In the genomic region with DNA sequence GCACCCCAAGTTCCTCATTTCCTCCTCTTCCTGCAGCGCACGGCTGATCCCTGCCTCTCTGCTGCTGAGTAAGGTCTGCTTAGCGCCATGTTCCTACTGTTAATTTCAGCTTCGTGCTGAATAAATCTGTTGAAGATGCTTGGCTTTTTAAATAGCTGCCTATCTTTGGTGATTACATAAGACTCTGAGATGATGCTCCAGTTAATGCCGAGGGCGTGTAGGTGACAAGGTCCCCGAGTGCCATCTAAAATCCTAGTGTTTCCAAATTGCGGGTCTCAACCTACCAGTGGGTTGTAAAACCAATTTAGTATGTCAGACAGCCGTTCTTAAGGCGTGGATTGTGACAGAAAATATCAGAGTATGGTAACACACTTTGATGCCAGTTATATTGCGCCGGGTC, we compare ENCODE assay signal across 24 mouse cellular contexts.
A peak's percentile ranks its signal among the peaks of the same experiment; 100 is the strongest.
DNase-seq lines count a peak whose midpoint lies in the region; ATAC-seq lines count a peak whose summit lies in the region.
"Had no signal": no experiment of that assay in that cellular context is flagged by ENCODE, and none has a peak within 500 bp of the region (broad histone marks: within the 10 kb centered on the region; RNA-seq: fewer than 3 reads in every experiment).

No protein-coding gene starts in this region.

- H3K4me3 ChIP-seq in limb, embryonic 13.5 days: no peak overlapping the region
- H3K4me3 ChIP-seq in limb, embryonic 10.5 days: no peak overlapping the region
- H3K4me3 ChIP-seq: gastrocnemius, adult 2 months had no signal

- WGBS in limb, embryonic 13.5 days: 76% methylated on average over 12 of the region's 12 CpGs
- 90% methylated on average over 12 of the region's 12 CpGs for WGBS in limb, embryonic 10.5 days

- H3K9ac ChIP-seq in limb, embryonic 13.5 days: no peak overlapping the region
- H3K9ac ChIP-seq: hindbrain, embryonic 14.5 days had no signal

- peak; percentile 57 for ATAC-seq in frontal cortex, adult (ENCODE audit: low TSS enrichment)
- no peak for ATAC-seq in limb, embryonic 13.5 days (ENCODE audit: low FRiP score, low read depth)
- no peak for ATAC-seq in megakaryocyte progenitor cell, adult 5-6 weeks (replicated peaks; ENCODE audit: poor library complexity)
- ATAC-seq: forebrain, embryonic 14.5 days; hindbrain, postnatal 0 days; inflammation-experienced regulatory T-cells, adult 6 months; Patski had no signal

- H3K9me3 ChIP-seq in limb, embryonic 13.5 days: 0 out of 2 replicates have a peak, but pooled peaks cover 5% of the 10 kb centered on the region
- H3K9me3 ChIP-seq in limb, embryonic 10.5 days (replicated peaks): no peaks in the 10 kb centered on the region

- no peak overlapping the region for H3K4me2 ChIP-seq in limb, embryonic 13.5 days (replicated peaks)
- H3K4me2 ChIP-seq: heart, embryonic 11.5 days; hindbrain, embryonic 14.5 days had no signal

- H3K27ac ChIP-seq in limb, embryonic 13.5 days: peak overlapping the region; percentile 4; the same call in 1 of the 2 replicates
- no peak overlapping the region for H3K27ac ChIP-seq in limb, embryonic 10.5 days
- H3K27ac ChIP-seq: gastrocnemius, adult 2 months; hindbrain, embryonic 14.5 days; hindbrain, postnatal 0 days had no signal

- peaks cover 28% of the 10 kb centered on the region for H3K4me1 ChIP-seq in limb, embryonic 13.5 days
- H3K4me1 ChIP-seq in limb, embryonic 10.5 days: peaks cover 31% of the 10 kb centered on the region

- peaks cover 6% of the 10 kb centered on the region; the same call in 1 of the 2 replicates for H3K36me3 ChIP-seq in limb, embryonic 13.5 days
- no peaks in the 10 kb centered on the region for H3K36me3 ChIP-seq in limb, embryonic 10.5 days
- H3K36me3 ChIP-seq: G1E had no signal

- no peaks in the 10 kb centered on the region for H3K27me3 ChIP-seq in limb, embryonic 13.5 days
- no peaks in the 10 kb centered on the region for H3K27me3 ChIP-seq in limb, embryonic 10.5 days (ENCODE audit: low read depth, poor library complexity, severe bottlenecking)
- H3K27me3 ChIP-seq: CH12.LX, Patski had no signal

- DNase-seq in frontal cortex, postnatal 36 days (ENCODE audit: low spot score in 2 of 2): no peak
- no peak for DNase-seq in limb, embryonic 10.5 days (ENCODE audit: low spot score)
- peak; percentile 26 for DNase-seq in right cerebral cortex, adult 18-20 months
- no peak for DNase-seq in right cerebral cortex, postnatal 10 days (ENCODE audit: low spot score in 2 of 2)
- peak; percentile 59 for DNase-seq in telencephalon, adult 2 months (ENCODE audit: low read depth, low spot score)
- DNase-seq: adrenal gland, postnatal 14 days; B cell, adult 2 months; cerebellum, adult 18-20 months; cerebellum, adult 9-10 months; cerebellum, postnatal 14 days; gastrocnemius, adult 2 months; gastrocnemius, postnatal 14 days; heart, adult 11 months had no signal

Comparison
In these comparisons a context has a peak if more than half of its experiments do, and no peak if none do; other contexts are left out.
1. DNase-seq: peak in right cerebral cortex, adult 18-20 months (single experiment) and telencephalon, adult 2 months (single experiment); none in frontal cortex, postnatal 36 days (0 of 2), limb, embryonic 10.5 days (single experiment) and right cerebral cortex, postnatal 10 days (0 of 2).